In the genomic region with DNA sequence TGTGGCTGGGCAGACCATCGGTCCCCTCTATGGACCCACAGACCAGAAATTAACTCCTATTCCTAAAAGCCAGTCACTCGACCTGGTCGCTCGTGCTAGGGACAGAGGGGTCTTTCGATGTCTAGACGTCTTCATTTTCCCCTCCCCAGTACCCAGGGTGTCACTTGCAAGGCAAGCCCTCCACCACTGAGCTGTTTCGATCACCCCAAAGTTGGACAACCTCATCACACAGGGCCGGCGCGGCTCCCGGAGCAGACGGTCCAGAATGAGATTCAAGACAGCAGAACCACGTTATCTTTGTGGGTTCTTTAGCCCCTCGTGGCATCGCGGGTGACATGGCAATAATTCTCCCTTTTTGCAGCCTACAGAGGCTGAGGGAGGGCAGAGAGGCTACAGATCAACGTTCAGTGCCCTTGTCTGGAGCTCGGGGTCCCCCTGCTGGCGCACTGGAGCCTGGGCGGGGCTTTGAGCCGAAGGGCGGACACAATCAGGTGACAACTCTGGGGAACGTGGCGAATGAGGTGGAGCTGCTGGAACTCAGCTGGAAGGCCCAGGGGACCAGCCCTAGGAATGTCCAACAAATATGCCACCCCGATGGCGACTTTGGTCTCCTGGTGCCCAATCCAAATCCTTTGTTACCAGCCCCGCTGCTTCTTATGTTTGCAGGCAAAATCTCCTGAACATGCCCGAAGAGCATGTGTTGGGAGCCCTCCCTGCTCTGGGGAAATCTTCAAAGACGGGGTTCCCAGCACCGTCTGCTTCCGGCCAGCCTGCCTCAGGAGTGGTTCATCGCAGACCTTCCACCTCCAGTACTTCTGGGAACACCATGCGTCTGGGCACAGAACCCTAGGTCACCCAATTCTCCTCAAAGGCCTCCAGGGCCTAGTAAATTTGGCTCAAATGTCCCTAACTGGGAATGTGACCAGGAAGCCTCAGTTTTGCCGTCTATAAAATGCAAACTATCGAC, we compare ENCODE assay signal across 1 mouse cellular context.
TF ChIP-seq lines count a peak whose summit lies in the region.

No protein-coding gene starts in this region.

TF ChIP-seq in C2C12, 6 proteins besides CTCF, POLR2A, EP300 and RAD21:
- TF ChIP-seq MYOD1 (IDR thresholded peaks at IDR 0.05; ENCODE audit: control insufficient read depth, insufficient read length, low read depth) (no peak), CEBPB (IDR thresholded peaks at IDR 0.05; ENCODE audit: low read depth) (no peak), FOSL1 (IDR thresholded peaks at IDR 0.05; ENCODE audit: insufficient read depth, low read length, poor library complexity, severe bottlenecking) (no peak), USF1 (IDR thresholded peaks at IDR 0.05; ENCODE audit: low read depth) (no peak), MYOG (IDR thresholded peaks at IDR 0.05; ENCODE audit: control insufficient read depth, extremely low read depth, insufficient read length) (no peak)
